25 mouse cellular contexts compared by ENCODE assay signal in the genomic region with DNA sequence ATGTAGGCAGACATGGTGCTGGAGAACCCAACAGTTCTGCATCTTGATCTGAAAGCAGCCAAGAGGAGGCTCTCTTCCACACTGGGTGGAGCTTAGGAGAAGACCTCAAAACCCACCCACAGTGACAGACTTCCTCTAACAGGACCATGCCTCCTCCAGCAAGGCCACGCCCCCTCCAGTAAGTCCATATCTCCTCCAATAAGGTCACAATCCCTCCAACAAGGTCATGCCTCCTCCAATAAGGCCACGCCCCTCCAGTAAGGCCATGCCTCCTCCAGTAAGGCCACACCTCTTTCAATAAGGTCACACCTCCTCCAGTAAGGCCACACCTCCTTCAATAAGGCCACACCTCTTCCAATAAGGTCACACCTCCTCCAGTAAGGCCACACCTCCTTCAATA.
"Had no signal": no experiment of that assay in that cellular context is flagged by ENCODE, and none has a peak within 500 bp of the region (broad histone marks: within the 10 kb centered on the region; RNA-seq: fewer than 3 reads in every experiment).

No protein-coding gene starts in this region.

- H3K4me3 ChIP-seq: gastrocnemius, adult 2 months; heart, adult 2 months; heart, embryonic 13.5 days; heart, embryonic 15.5 days; hindbrain, embryonic 10.5 days; hindbrain, embryonic 12.5 days; intestine, embryonic 15.5 days; layer of hippocampus, adult 2 months; left cerebral cortex, adult 2 months; limb, embryonic 13.5 days; limb, embryonic 15.5 days had no signal

- H3K9me3 ChIP-seq: heart, embryonic 13.5 days; heart, embryonic 15.5 days; hindbrain, embryonic 12.5 days; intestine, embryonic 15.5 days; limb, embryonic 13.5 days; limb, embryonic 15.5 days had no signal

- H3K27me3 ChIP-seq: heart, embryonic 13.5 days; heart, embryonic 15.5 days; hindbrain, embryonic 12.5 days; intestine, embryonic 15.5 days; limb, embryonic 15.5 days had no signal

- H3K4me1 ChIP-seq: intestine, embryonic 15.5 days; limb, embryonic 13.5 days; limb, embryonic 15.5 days had no signal

- H3K9ac ChIP-seq: heart, embryonic 13.5 days; heart, embryonic 15.5 days; hindbrain, embryonic 12.5 days; hindbrain, embryonic 14.5 days; intestine, embryonic 15.5 days; limb, embryonic 13.5 days; limb, embryonic 15.5 days had no signal

- H3K36me3 ChIP-seq: heart, embryonic 13.5 days; heart, embryonic 15.5 days; hindbrain, embryonic 10.5 days; hindbrain, embryonic 12.5 days; intestine, embryonic 15.5 days; limb, embryonic 13.5 days; limb, embryonic 15.5 days had no signal

- ATAC-seq: hindbrain, embryonic 16.5 days; inflammation-experienced regulatory T-cells, adult 6 months; intestine, embryonic 15.5 days; intestine, postnatal 0 days had no signal

- DNase-seq: gastrocnemius, adult 2 months; gastrocnemius, postnatal 10 days; gastrocnemius, postnatal 25 days; heart, adult 2 months; heart, postnatal 14 days; heart, postnatal 36 days; kidney, adult 18-20 months; kidney, adult 8-10 months; kidney, postnatal 10 days; kidney, postnatal 25 days; kidney, postnatal 4 days; left cerebral cortex, postnatal 4 days had no signal

- H3K27ac ChIP-seq: gastrocnemius, adult 2 months; heart, adult 2 months; heart, embryonic 13.5 days; heart, embryonic 15.5 days; hindbrain, embryonic 10.5 days; hindbrain, embryonic 12.5 days; hindbrain, embryonic 14.5 days; intestine, embryonic 15.5 days; layer of hippocampus, adult 2 months; left cerebral cortex, adult 2 months; limb, embryonic 13.5 days; limb, embryonic 15.5 days had no signal
